Mouse (Mus musculus): ENCODE measurements at regions not wholly inside any gene's neighbourhood (a gene's known extent, or its start where the extent isn't known, plus 50 kb on each side); places are given as distances from the start of the nearest gene placed in this dataset.

GRCm38 (mm10) chr10:72188326-72188725 lies 466.3 kb upstream of the Zwint start:
- DNase-seq (ENCODE audit: low read depth, low spot score), result no peak

DNA sequence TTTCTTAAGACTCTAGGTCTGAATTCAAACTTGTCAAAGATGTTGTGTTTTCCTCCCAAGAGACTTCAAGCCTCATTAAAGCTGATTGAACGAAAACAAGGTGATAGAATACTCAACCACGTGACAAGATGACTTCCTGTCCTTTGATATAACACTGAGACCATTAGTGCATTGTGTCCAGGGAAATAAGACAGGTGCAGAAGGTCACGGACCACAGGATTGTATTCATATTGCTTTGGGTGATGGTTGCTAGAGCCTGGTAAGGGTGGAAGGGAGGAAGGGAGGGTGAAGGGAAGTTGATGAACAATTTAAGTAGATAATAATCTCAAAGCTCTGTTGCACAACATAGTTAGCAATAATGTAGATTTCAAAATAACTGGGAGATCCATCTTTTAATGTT lies 436.8 kb upstream of the Zwint start:
- no peak for DNase-seq (ENCODE audit: low read depth, low spot score)

GRCm38 (mm10) chr10:72221120-72221519 lies 433.5 kb upstream of the Zwint start:
- peak; percentile 4 for DNase-seq (ENCODE audit: low read depth, low spot score)

DNA sequence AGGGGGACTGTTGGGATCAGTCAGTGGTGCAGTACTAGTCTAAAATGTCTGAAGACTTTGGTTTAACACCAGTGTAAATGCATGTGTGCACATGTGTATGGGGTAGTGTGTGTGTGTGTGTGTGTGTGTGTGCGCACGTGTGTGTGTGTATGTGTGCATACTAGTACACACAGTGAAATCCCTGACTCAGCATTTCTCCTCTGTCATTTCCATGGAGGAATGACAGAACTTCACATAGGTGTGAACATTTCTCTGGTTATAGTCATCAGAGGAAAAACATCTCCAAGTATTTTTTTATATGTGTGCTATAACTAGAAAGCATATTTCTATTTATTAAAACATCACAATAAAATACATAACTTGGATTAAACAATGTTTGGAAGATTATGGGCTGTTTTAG lies 432.1 kb upstream of the Zwint start:
- no peak for DNase-seq (ENCODE audit: low read depth, low spot score)

- no peak for DNase-seq (ENCODE audit: low read depth, low spot score)
Observed at GRCm38 (mm10) chr10:72225084-72225483, 429.6 kb upstream of the Zwint start.

GRCm38 (mm10) chr10:72244106-72244505 lies 410.5 kb upstream of the Zwint start:
- no peak for DNase-seq (ENCODE audit: low read depth, low spot score)

Measured in brain, embryonic 18.5 days (tissue).